In genomic region chr13:104048835-104049234, GRCm38 (mm10) we compare ENCODE assay signal across 9 mouse cellular contexts.
A peak's percentile ranks its signal among the peaks of the same experiment; 100 is the strongest.
DNase-seq lines count a peak whose midpoint lies in the region; ATAC-seq and TF ChIP-seq lines count a peak whose summit lies in the region.
"Had no signal": no experiment of that assay in that cellular context is flagged by ENCODE, and none has a peak within 500 bp of the region (broad histone marks: within the 10 kb centered on the region; RNA-seq: fewer than 3 reads in every experiment).

No protein-coding gene starts in this region.

- H3K9ac ChIP-seq in heart, postnatal 0 days (replicated peaks; ENCODE audit: low read depth, low read length): no peak overlapping the region
- H3K9ac ChIP-seq in heart, embryonic 11.5 days (ENCODE audit: low read depth, low read length): no peak overlapping the region
- no peak overlapping the region for H3K9ac ChIP-seq in forebrain, embryonic 14.5 days (ENCODE audit: low read length)
- no peak overlapping the region for H3K9ac ChIP-seq in lung, postnatal 0 days (replicated peaks; ENCODE audit: low read depth)
- H3K9ac ChIP-seq: heart, embryonic 15.5 days had no signal

- 49% methylated on average over 3 of the region's 3 CpGs for WGBS in heart, postnatal 0 days
- 73% methylated on average over 3 of the region's 3 CpGs for WGBS in heart, embryonic 11.5 days (ENCODE audit: insufficient replicate concordance)
- 63% methylated on average over 3 of the region's 3 CpGs for WGBS in forebrain, embryonic 14.5 days
- 53% methylated on average over 3 of the region's 3 CpGs for WGBS in lung, postnatal 0 days

- H3K27ac ChIP-seq in heart, postnatal 0 days (ENCODE audit: low read depth): no peak overlapping the region
- H3K27ac ChIP-seq in heart, embryonic 11.5 days (ENCODE audit: low read depth, low read length): no peak overlapping the region
- H3K27ac ChIP-seq in forebrain, embryonic 14.5 days (ENCODE audit: low read depth, low read length): no peak overlapping the region
- no peak overlapping the region for H3K27ac ChIP-seq in lung, postnatal 0 days (ENCODE audit: low read length)
- H3K27ac ChIP-seq: heart, embryonic 15.5 days had no signal

- peak; percentile 13 for DNase-seq in heart, postnatal 0 days (ENCODE audit: low spot score)
- no peak for DNase-seq in G1E (ENCODE audit: low spot score)
- DNase-seq in forebrain, embryonic 14.5 days (ENCODE audit: low spot score): peak; percentile 83
- DNase-seq in lung, postnatal 0 days (ENCODE audit: low spot score): peak; percentile 80
- no peak for DNase-seq in ovary, postnatal 14 days (ENCODE audit: low spot score)
- no peak for DNase-seq in layer of hippocampus, adult 11-12 months (ENCODE audit: low spot score)

- H3K27me3 ChIP-seq in heart, postnatal 0 days (ENCODE audit: control insufficient read depth, insufficient read depth, low read length): no peaks in the 10 kb centered on the region
- H3K27me3 ChIP-seq in heart, embryonic 11.5 days (ENCODE audit: control insufficient read depth, insufficient read depth, low read length): no peaks in the 10 kb centered on the region
- H3K27me3 ChIP-seq in G1E (ENCODE audit: insufficient read depth, low read length): no peaks in the 10 kb centered on the region
- H3K27me3 ChIP-seq in forebrain, embryonic 14.5 days (replicated peaks; ENCODE audit: control insufficient read depth, insufficient read depth, low read length): no peaks in the 10 kb centered on the region
- H3K27me3 ChIP-seq in lung, postnatal 0 days (replicated peaks; ENCODE audit: insufficient read depth, low read length): no peaks in the 10 kb centered on the region
- H3K27me3 ChIP-seq: heart, embryonic 15.5 days had no signal

- H3K36me3 ChIP-seq in heart, postnatal 0 days (replicated peaks; ENCODE audit: control insufficient read depth, insufficient read depth, low read length): peaks cover 16% of the 10 kb centered on the region; the same call in 1 of the 2 replicates
- H3K36me3 ChIP-seq in heart, embryonic 11.5 days (ENCODE audit: control insufficient read depth, insufficient read depth, low read length): no peaks in the 10 kb centered on the region
- H3K36me3 ChIP-seq in G1E (replicated peaks): peaks cover 47% of the 10 kb centered on the region
- peaks cover 16% of the 10 kb centered on the region for H3K36me3 ChIP-seq in forebrain, embryonic 14.5 days (ENCODE audit: control insufficient read depth, insufficient read depth, low read length)
- no peaks in the 10 kb centered on the region for H3K36me3 ChIP-seq in lung, postnatal 0 days (ENCODE audit: insufficient read depth, low read length)

- peak; percentile 65 for TF ChIP-seq CTCF in heart, postnatal 0 days (IDR thresholded peaks at IDR 0.05; ENCODE audit: low read depth)
- 0 out of 2 replicates have a peak, but pooled peaks have one; percentile 2 for TF ChIP-seq CTCF in G1E (IDR thresholded peaks at IDR 0.05; ENCODE audit: low read depth, low read length)
- peak; percentile 77 for TF ChIP-seq CTCF in lung, postnatal 0 days (IDR thresholded peaks at IDR 0.05)

- ATAC-seq in heart, postnatal 0 days (ENCODE audit: insufficient read depth, low read depth): peak; percentile 39; the same call in 1 of the 2 replicates
- no peak for ATAC-seq in heart, embryonic 11.5 days (replicated peaks; ENCODE audit: insufficient number of reproducible peaks, low FRiP score, low TSS enrichment)
- ATAC-seq in G1E (ENCODE audit: extremely low read depth, insufficient number of reproducible peaks, low FRiP score, poor library complexity, severe bottlenecking): no peak
- ATAC-seq in forebrain, embryonic 14.5 days: peak; percentile 50; the same call in 1 of the 2 replicates
- ATAC-seq in lung, postnatal 0 days: peak; percentile 79
- no peak for ATAC-seq in cerebellum, adult (ENCODE audit: insufficient number of reproducible peaks, low FRiP score, low TSS enrichment)

- no peak overlapping the region for H3K4me2 ChIP-seq in heart, postnatal 0 days (ENCODE audit: low read depth, low read length)
- no peak overlapping the region for H3K4me2 ChIP-seq in heart, embryonic 11.5 days
- no peak overlapping the region for H3K4me2 ChIP-seq in forebrain, embryonic 14.5 days (ENCODE audit: low read length)
- H3K4me2 ChIP-seq in lung, postnatal 0 days (replicated peaks; ENCODE audit: low read depth, low read length): no peak overlapping the region
- H3K4me2 ChIP-seq: heart, embryonic 15.5 days had no signal

- H3K4me3 ChIP-seq in heart, postnatal 0 days (ENCODE audit: low read depth, low read length): no peak overlapping the region
- no peak overlapping the region for H3K4me3 ChIP-seq in heart, embryonic 11.5 days (ENCODE audit: low read depth, low read length)
- no peak overlapping the region for H3K4me3 ChIP-seq in G1E (ENCODE audit: low read depth, low read length)
- no peak overlapping the region for H3K4me3 ChIP-seq in forebrain, embryonic 14.5 days (ENCODE audit: low read depth, low read length)
- H3K4me3 ChIP-seq in lung, postnatal 0 days (ENCODE audit: low read depth, low read length): no peak overlapping the region
- H3K4me3 ChIP-seq: heart, embryonic 15.5 days had no signal

- no peaks in the 10 kb centered on the region for H3K4me1 ChIP-seq in heart, postnatal 0 days (ENCODE audit: control insufficient read depth, insufficient read depth)
- no peaks in the 10 kb centered on the region for H3K4me1 ChIP-seq in heart, embryonic 11.5 days (ENCODE audit: control insufficient read depth, insufficient read depth, low read length)
- H3K4me1 ChIP-seq in G1E (ENCODE audit: insufficient read depth, low read depth, low read length): peaks cover 22% of the 10 kb centered on the region
- no peaks in the 10 kb centered on the region for H3K4me1 ChIP-seq in forebrain, embryonic 14.5 days (ENCODE audit: control insufficient read depth, insufficient read depth, low read length)
- H3K4me1 ChIP-seq in lung, postnatal 0 days (ENCODE audit: insufficient read depth, low read depth, low read length): no peaks in the 10 kb centered on the region
- H3K4me1 ChIP-seq: heart, embryonic 15.5 days had no signal

- TF ChIP-seq EP300 in heart, postnatal 0 days (IDR thresholded peaks at IDR 0.05; ENCODE audit: low read depth): no peak
- no peak for TF ChIP-seq EP300 in lung, postnatal 0 days (IDR thresholded peaks at IDR 0.05)

- H3K9me3 ChIP-seq in heart, postnatal 0 days (replicated peaks; ENCODE audit: control insufficient read depth, low read length): no peaks in the 10 kb centered on the region
- H3K9me3 ChIP-seq in heart, embryonic 11.5 days (replicated peaks; ENCODE audit: control insufficient read depth, low read length): no peaks in the 10 kb centered on the region
- no peaks in the 10 kb centered on the region for H3K9me3 ChIP-seq in G1E (replicated peaks)
- no peaks in the 10 kb centered on the region for H3K9me3 ChIP-seq in forebrain, embryonic 14.5 days (replicated peaks; ENCODE audit: control insufficient read depth, low read length)
- no peaks in the 10 kb centered on the region for H3K9me3 ChIP-seq in lung, postnatal 0 days (ENCODE audit: low read length)
- H3K9me3 ChIP-seq: heart, embryonic 15.5 days had no signal

Comparison
In these comparisons a context has a peak if more than half of its experiments do, and no peak if none do; other contexts are left out.
1. ATAC-seq: peak in heart, postnatal 0 days (single experiment), forebrain, embryonic 14.5 days (single experiment) and lung, postnatal 0 days (single experiment); none in heart, embryonic 11.5 days (single experiment), G1E (single experiment) and cerebellum, adult (single experiment).
2. DNase-seq: peak in heart, postnatal 0 days (single experiment), forebrain, embryonic 14.5 days (single experiment) and lung, postnatal 0 days (single experiment); none in G1E (single experiment), ovary, postnatal 14 days (single experiment) and layer of hippocampus, adult 11-12 months (single experiment).
3. CTCF ChIP-seq: peak in every context shown above with its lines; median percentile 77 in lung, postnatal 0 days; 65 in heart, postnatal 0 days; 2 in G1E.